Mouse (Mus musculus): Measurements from ENCODE around the gene Olfr799.

DNA sequence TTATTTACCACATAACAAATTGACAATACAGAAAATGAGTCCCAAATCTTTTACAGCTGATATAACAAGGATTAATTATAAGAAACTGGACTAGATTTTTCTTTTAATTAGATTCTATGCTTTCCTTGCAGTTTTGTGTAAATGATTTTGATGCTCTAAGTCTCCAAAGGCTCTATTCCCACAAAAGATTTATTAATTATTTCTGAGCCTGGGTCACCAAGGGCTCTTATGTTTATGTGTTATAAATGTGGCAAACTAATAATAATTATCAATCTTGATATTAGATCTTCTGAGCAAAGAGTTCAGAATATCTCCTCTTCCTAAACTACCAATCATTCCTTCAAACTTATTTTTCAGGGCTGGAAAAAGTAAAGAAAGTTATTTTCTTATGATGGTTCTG, 20.1 kb downstream of the Olfr799 start, which contains the start of gene Olfr800:
- no peak for TF ChIP-seq CTCF (IDR thresholded peaks at IDR 0.05; ENCODE audit: low read depth, low read length)
- no peak for TF ChIP-seq POLR2A (IDR thresholded peaks at IDR 0.05; ENCODE audit: extremely low read depth, insufficient read depth, low read length)

All from liver, adult 2 months (tissue).